Mouse (Mus musculus) heart, postnatal 0 days (tissue): ENCODE measurements around the gene Aar2. TPM values are rescaled to one million over a fixed set of nuclear protein-coding genes. Genes with fewer than 3 reads are reported as not detected.

Experiments used
- ATAC-seq: fragments of 200-750 bp; cut with Nextera tagmentation; 2 replicates; pipeline ENCODE4 v1.8.0; 2017; ENCODE audit warnings: low read depth, moderate number of reproducible peaks, moderate library complexity; ENCODE audit not compliant: insufficient read depth
- DNase-seq: peaks from one replicate; pipeline ENCODE4 v3.0.0-alpha.2; 2016; ENCODE audit warnings: low spot score
- H3K27ac ChIP-seq: fragments of 300-500 bp; sonication (generic); 2 replicates; pipeline ENCODE4 v1.5.1; 2014; ENCODE audit warnings: low read depth, mild to moderate bottlenecking
- H3K27me3 ChIP-seq: fragments of 300-500 bp; sonication (generic); 2 replicates; pipeline ENCODE4 v1.6.1; 2014; ENCODE audit warnings: low read length, mixed read lengths; ENCODE audit not compliant: control insufficient read depth, insufficient read depth
- H3K36me3 ChIP-seq: fragments of 300-500 bp; sonication (generic); replicated peaks from 2 replicates; pipeline ENCODE4 v1.6.1; 2014; ENCODE audit warnings: low read length, mixed read lengths; ENCODE audit not compliant: control insufficient read depth, insufficient read depth
- H3K4me1 ChIP-seq: fragments of 300-500 bp; sonication (generic); 2 replicates; pipeline ENCODE4 v1.6.1; 2014; ENCODE audit warnings: antibody characterized with exemption; ENCODE audit not compliant: control insufficient read depth, insufficient read depth
- H3K4me2 ChIP-seq: fragments of 300-500 bp; sonication (generic); 2 replicates; pipeline ENCODE4 v1.6.1; 2014; ENCODE audit warnings: low read depth, mild to moderate bottlenecking, low read length, moderate library complexity
- H3K4me3 ChIP-seq: fragments of 300-500 bp; sonication (generic); 2 replicates; pipeline ENCODE4 v1.5.1; 2014; ENCODE audit warnings: low read depth, low read length
- H3K9ac ChIP-seq: fragments of 300-500 bp; sonication (generic); replicated peaks from 2 replicates; pipeline ENCODE4 v1.6.1; 2014; ENCODE audit warnings: low read depth, low read length, mixed read lengths
- H3K9me3 ChIP-seq: fragments of 300-500 bp; sonication (generic); replicated peaks from 2 replicates; pipeline ENCODE4 v1.6.1; 2016; ENCODE audit warnings: low read length; ENCODE audit not compliant: control insufficient read depth
- CTCF ChIP-seq: IDR thresholded peaks from 2 replicates; pipeline ENCODE4 v1.5.1; 2016; ENCODE audit warnings: antibody characterized with exemption, control low read depth, low read depth
- EP300 ChIP-seq: IDR thresholded peaks from 2 replicates; pipeline ENCODE4 v1.6.1; 2016; ENCODE audit warnings: antibody characterized with exemption, low read depth
- WGBS: fragments of 180-500 bp; shearing (Covaris S2); extraction: QIAGEN DNeasy Blood & Tissue Kit; methylation state at CpG from one replicate; pipeline ENCODE4 v1.1.7; 2014; 5-methylcytosine and 5-hydroxymethylcytosine counted together
- polyA plus RNA-seq: library from polyadenylated mRNA; unstranded; fragments of >200 nt; fragmentation: Nextera tagmentation; extraction: Ambion mirVana; gene quantifications from 2 replicates; pipeline ENCODE4 v1.2.1, GENCODE M21; 2015
- total RNA-seq: library from RNA; depleted of rRNA; stranded (reverse); fragments of >200 nt; gene quantifications from 2 replicates; pipeline ENCODE4 v1.2.3, GENCODE M21; 2014; ENCODE audit warnings: low replicate concordance; rRNA removed

Aar2 gene
- total and polyA plus RNA-seq, 2 experiments from 2014 or later, result 19.4 to 36.2 TPM

GRCm38 (mm10) chr2:156614258-156614556 is 66.8 kb downstream of the Aar2 start:
- no peak for ATAC-seq
- no peak overlapping the region for H3K27ac ChIP-seq
- H3K4me2 ChIP-seq, result peak overlapping the region; percentile 98
- H3K9ac ChIP-seq, result peak overlapping the region; percentile 70
- DNase-seq, result no peak
- H3K36me3 ChIP-seq, result no peaks in the 10 kb centered on the region
- peaks cover 14% of the 10 kb centered on the region for H3K4me1 ChIP-seq
- under 1% methylated on average over 18 of the region's 18 CpGs for WGBS
- peaks cover 79% of the 10 kb centered on the region for H3K27me3 ChIP-seq
- H3K9me3 ChIP-seq, result no peaks in the 10 kb centered on the region
- peak overlapping the region; percentile 70 for H3K4me3 ChIP-seq
- TF ChIP-seq CTCF (no peak), EP300 (no peak)

GRCm38 (mm10) chr2:156614661-156615654 is 67.6 kb downstream of the Aar2 start:
- Histone ChIP-seq H3K9me3 (no peaks in the 10 kb centered on the region), H3K27me3 (peaks cover 77% of the 10 kb centered on the region), H3K4me2 (peak overlapping the region; percentile 98; the same call in 1 of the 2 replicates), H3K9ac (no peak overlapping the region), H3K4me1 (peaks cover 14% of the 10 kb centered on the region), H3K36me3 (no peaks in the 10 kb centered on the region), H3K4me3 (peak overlapping the region; percentile 70), H3K27ac (no peak overlapping the region)
- TF ChIP-seq CTCF, result no peak
- no peak for TF ChIP-seq EP300
- 14% methylated on average over 31 of the region's 31 CpGs for WGBS
- DNase-seq (no peak), ATAC-seq (no peak)

- ATAC-seq, result no peak
- no peaks in the 10 kb centered on the region for H3K36me3 ChIP-seq
- no peak overlapping the region for H3K4me3 ChIP-seq
- TF ChIP-seq CTCF, result no peak
- TF ChIP-seq EP300, result no peak
- no peak overlapping the region for H3K9ac ChIP-seq
- no peak overlapping the region for H3K27ac ChIP-seq
- no peak for DNase-seq
- 66% methylated on average over 7 of the region's 7 CpGs for WGBS
- no peak overlapping the region for H3K4me2 ChIP-seq
- H3K27me3 ChIP-seq, result peaks cover 72% of the 10 kb centered on the region
- peaks cover 14% of the 10 kb centered on the region for H3K4me1 ChIP-seq
- no peaks in the 10 kb centered on the region for H3K9me3 ChIP-seq
Observed at GRCm38 (mm10) chr2:156616513-156616912, 69.1 kb downstream of the Aar2 start.

GRCm38 (mm10) chr2:156617536-156617935 is 70.2 kb downstream of the Aar2 start:
- TF ChIP-seq CTCF (no peak), EP300 (no peak)
- H3K4me2 ChIP-seq, result no peak overlapping the region
- peaks cover 21% of the 10 kb centered on the region for H3K4me1 ChIP-seq
- no peaks in the 10 kb centered on the region for H3K9me3 ChIP-seq
- no peak overlapping the region for H3K27ac ChIP-seq
- DNase-seq, result no peak
- H3K36me3 ChIP-seq, result no peaks in the 10 kb centered on the region
- no peak overlapping the region for H3K4me3 ChIP-seq
- no peak overlapping the region for H3K9ac ChIP-seq
- no peak for ATAC-seq
- 53% methylated on average over 11 of the region's 11 CpGs for WGBS
- H3K27me3 ChIP-seq, result peaks cover 62% of the 10 kb centered on the region

Other genes starting within 250 kb of the Aar2 start
- gene Cnbd2, start 235.3 kb upstream of the Aar2 start, total RNA-seq, result 0.12 and 1.1 TPM in 2 replicates
- 3.3 and 3.7 TPM in 2 replicates for gene Cnbd2, start 235.3 kb upstream of the Aar2 start, polyA plus RNA-seq
- 214 and 265 TPM in 2 replicates for gene Scand1, start 234.9 kb upstream of the Aar2 start, total RNA-seq
- gene Scand1, start 234.9 kb upstream of the Aar2 start, polyA plus RNA-seq, result 82.3 and 90.2 TPM in 2 replicates
- gene Epb41l1, start 126.7 kb upstream of the Aar2 start, total RNA-seq, result 21.5 and 28.2 TPM in 2 replicates
- 0.45 and 0.47 TPM in 2 replicates for gene Epb41l1, start 126.7 kb upstream of the Aar2 start, polyA plus RNA-seq
- 58.5 and 68.6 TPM in 2 replicates for gene Dlgap4, start 66.1 kb downstream of the Aar2 start, total RNA-seq
- 45.7 and 51.3 TPM in 2 replicates for gene Dlgap4, start 66.1 kb downstream of the Aar2 start, polyA plus RNA-seq
- 1,299 and 1,431 TPM in 2 replicates for gene Myl9, start 227.8 kb downstream of the Aar2 start, total RNA-seq
- gene Myl9, start 227.8 kb downstream of the Aar2 start, polyA plus RNA-seq, result 1,847 and 1,885 TPM in 2 replicates